Mouse (Mus musculus): ENCODE measurements at regions not wholly inside any gene's neighbourhood (a gene's known extent, or its start where the extent isn't known, plus 50 kb on each side); places are given as distances from the start of the nearest gene placed in this dataset.

GRCm38 (mm10) chr8:11145251-11145650, 137.0 kb upstream of the Irs2 start:
- ATAC-seq (ENCODE audit: extremely low read depth, insufficient number of reproducible peaks, low FRiP score, poor library complexity, severe bottlenecking), result no peak

- ATAC-seq (ENCODE audit: extremely low read depth, insufficient number of reproducible peaks, low FRiP score, poor library complexity, severe bottlenecking), result no peak
Measured at GRCm38 (mm10) chr8:11140566-11140965, 132.3 kb upstream of the Irs2 start.

- ATAC-seq (ENCODE audit: extremely low read depth, insufficient number of reproducible peaks, low FRiP score, poor library complexity, severe bottlenecking), result no peak
Measured at GRCm38 (mm10) chr8:11139294-11139693, 131.0 kb upstream of the Irs2 start.

GRCm38 (mm10) chr8:11138302-11139020, 130.2 kb upstream of the Irs2 start:
- peak; percentile 34; the same call in 1 of the 2 replicates for ATAC-seq (ENCODE audit: extremely low read depth, insufficient number of reproducible peaks, low FRiP score, poor library complexity, severe bottlenecking)

- no peak for ATAC-seq (ENCODE audit: extremely low read depth, insufficient number of reproducible peaks, low FRiP score, poor library complexity, severe bottlenecking)
Measured at GRCm38 (mm10) chr8:11136566-11136965, 128.3 kb upstream of the Irs2 start.

GRCm38 (mm10) chr8:11135135-11135534, 126.9 kb upstream of the Irs2 start:
- ATAC-seq (ENCODE audit: extremely low read depth, insufficient number of reproducible peaks, low FRiP score, poor library complexity, severe bottlenecking), result no peak

- ATAC-seq (ENCODE audit: extremely low read depth, insufficient number of reproducible peaks, low FRiP score, poor library complexity, severe bottlenecking), result no peak
Measured at GRCm38 (mm10) chr8:11134562-11134961, 126.3 kb upstream of the Irs2 start.

GRCm38 (mm10) chr8:11119030-11119634, 110.9 kb upstream of the Irs2 start:
- no peak for ATAC-seq (ENCODE audit: extremely low read depth, insufficient number of reproducible peaks, low FRiP score, poor library complexity, severe bottlenecking)

- ATAC-seq (ENCODE audit: extremely low read depth, insufficient number of reproducible peaks, low FRiP score, poor library complexity, severe bottlenecking), result no peak
Measured at GRCm38 (mm10) chr8:11116534-11116933, 108.3 kb upstream of the Irs2 start.

- ATAC-seq (ENCODE audit: extremely low read depth, insufficient number of reproducible peaks, low FRiP score, poor library complexity, severe bottlenecking), result no peak
Measured at GRCm38 (mm10) chr8:11115210-11115609, 107.0 kb upstream of the Irs2 start.

GRCm38 (mm10) chr8:11114531-11114930, 106.3 kb upstream of the Irs2 start:
- no peak for ATAC-seq (ENCODE audit: extremely low read depth, insufficient number of reproducible peaks, low FRiP score, poor library complexity, severe bottlenecking)

- peak; percentile 79 for ATAC-seq (ENCODE audit: extremely low read depth, insufficient number of reproducible peaks, low FRiP score, poor library complexity, severe bottlenecking)
Measured at GRCm38 (mm10) chr8:11112908-11113532, 104.8 kb upstream of the Irs2 start.

- no peak for ATAC-seq (ENCODE audit: extremely low read depth, insufficient number of reproducible peaks, low FRiP score, poor library complexity, severe bottlenecking)
Measured at GRCm38 (mm10) chr8:11111987-11112386, 103.7 kb upstream of the Irs2 start.

GRCm38 (mm10) chr8:11107435-11107834, 99.2 kb upstream of the Irs2 start:
- 0 out of 2 replicates have a peak, but pooled peaks have one; percentile 1 for ATAC-seq (ENCODE audit: extremely low read depth, insufficient number of reproducible peaks, low FRiP score, poor library complexity, severe bottlenecking)

GRCm38 (mm10) chr8:11107021-11107420, 98.8 kb upstream of the Irs2 start:
- peak; percentile 91 for ATAC-seq (ENCODE audit: extremely low read depth, insufficient number of reproducible peaks, low FRiP score, poor library complexity, severe bottlenecking)

GRCm38 (mm10) chr8:11103745-11104607, 95.7 kb upstream of the Irs2 start:
- no peak for ATAC-seq (ENCODE audit: extremely low read depth, insufficient number of reproducible peaks, low FRiP score, poor library complexity, severe bottlenecking)

GRCm38 (mm10) chr8:11100310-11100709, 92.1 kb upstream of the Irs2 start:
- no peak for ATAC-seq (ENCODE audit: extremely low read depth, insufficient number of reproducible peaks, low FRiP score, poor library complexity, severe bottlenecking)

GRCm38 (mm10) chr8:11099591-11099855, 91.3 kb upstream of the Irs2 start:
- ATAC-seq (ENCODE audit: extremely low read depth, insufficient number of reproducible peaks, low FRiP score, poor library complexity, severe bottlenecking), result no peak

- 0 out of 2 replicates have a peak, but pooled peaks have one; percentile 7 for ATAC-seq (ENCODE audit: extremely low read depth, insufficient number of reproducible peaks, low FRiP score, poor library complexity, severe bottlenecking)
Measured at GRCm38 (mm10) chr8:11098790-11099590, 90.7 kb upstream of the Irs2 start.

Data from neutrophil, adult 5-6 weeks (primary cell).